Mouse (Mus musculus) right cerebral cortex, postnatal 36 days (tissue): ENCODE measurements around the gene Eif4a1.

Experiments used
- DNase-seq, 2 experiments: peaks; one replicate each; pipeline ENCODE4 v3.0.0; 2022; ENCODE audit warnings: low spot score in 2 of 2, mixed read lengths in 1 of 2

Eif4a1 gene

DNA sequence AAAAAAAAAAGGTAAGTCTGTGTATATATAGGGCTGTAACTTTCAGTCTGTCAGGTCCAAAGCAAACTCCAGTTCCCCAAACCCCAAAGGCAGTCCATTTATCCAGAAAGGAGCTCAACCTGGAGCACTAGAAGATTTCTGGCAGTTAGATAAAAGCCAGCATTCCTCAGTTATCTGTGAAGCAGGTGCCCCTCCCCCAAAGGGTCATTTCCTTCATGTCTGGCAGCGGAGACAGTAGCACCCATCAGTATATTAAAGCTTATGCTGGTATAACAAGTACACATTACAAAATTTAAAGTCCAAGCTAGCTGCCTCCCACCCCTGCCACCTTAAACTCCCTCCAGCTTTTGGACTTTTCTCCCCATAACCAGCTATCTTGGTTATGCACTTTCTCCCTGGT is 27.4 kb upstream of the Eif4a1 start:
- DNase-seq: no peak

- no peak for DNase-seq
These were observed 26.4 kb upstream of the Eif4a1 start for GRCm38 (mm10) chr11:69698574-69698973.

DNA sequence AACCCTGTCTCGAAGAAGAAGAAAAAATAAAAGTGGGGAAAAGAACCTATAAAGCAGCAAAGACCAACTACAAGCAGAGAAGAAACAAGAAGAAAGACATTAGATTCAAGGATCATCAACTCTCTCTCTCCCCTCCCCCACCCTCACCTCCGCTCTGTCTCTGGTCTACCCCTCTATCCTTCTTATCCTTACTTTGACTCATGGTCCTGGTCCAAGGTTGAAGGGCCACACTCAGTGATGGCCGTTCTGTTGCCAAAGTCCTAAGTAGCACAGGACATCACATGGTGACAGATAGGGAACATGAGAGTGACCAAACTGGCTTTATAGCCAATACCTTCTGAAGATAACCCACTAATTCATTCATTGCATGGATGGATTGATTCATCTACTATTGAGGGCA is 25.2 kb upstream of the Eif4a1 start:
- no peak for DNase-seq

GRCm38 (mm10) chr11:69695361-69696181 is 23.3 kb upstream of the Eif4a1 start, which contains the start of the genes Tnfsf12 and Tnfsfm13:
Tnfsf12 (minus strand) TSS chr11:69695849.
Tnfsfm13 (minus strand) TSS chr11:69696098.
- DNase-seq: no peak

- no peak for DNase-seq
These were observed 22.8 kb upstream of the Eif4a1 start for GRCm38 (mm10) chr11:69695046-69695360.

DNA sequence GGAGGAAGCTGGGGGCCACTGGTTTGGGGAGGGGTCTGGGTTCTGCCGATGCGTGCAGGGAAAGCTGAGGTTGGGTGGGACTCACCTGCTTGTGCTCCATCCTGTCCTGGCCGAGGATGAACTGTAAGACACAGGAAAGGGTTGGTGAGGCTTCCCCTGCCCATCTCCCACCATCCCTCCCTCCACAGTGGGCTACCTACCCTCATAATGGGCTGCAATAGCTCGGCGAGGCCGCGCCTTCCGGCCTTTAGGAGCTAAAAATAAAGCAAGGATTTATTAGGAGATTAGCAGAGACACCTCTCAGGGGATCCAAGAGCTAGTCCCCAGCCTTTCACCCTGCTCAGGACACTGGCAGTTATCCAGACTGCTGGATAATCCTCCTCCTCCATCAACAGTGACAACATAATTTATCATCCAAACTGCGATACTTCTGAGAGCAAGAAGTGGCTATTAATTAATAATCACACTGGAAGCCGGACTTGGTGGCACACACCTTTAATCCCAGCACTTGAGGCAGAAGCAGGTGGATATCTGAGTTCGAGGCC is 21.3 kb upstream of the Eif4a1 start:
- no peak for DNase-seq

- no peak for DNase-seq
These were observed 20.6 kb upstream of the Eif4a1 start for GRCm38 (mm10) chr11:69692863-69693262.

DNA sequence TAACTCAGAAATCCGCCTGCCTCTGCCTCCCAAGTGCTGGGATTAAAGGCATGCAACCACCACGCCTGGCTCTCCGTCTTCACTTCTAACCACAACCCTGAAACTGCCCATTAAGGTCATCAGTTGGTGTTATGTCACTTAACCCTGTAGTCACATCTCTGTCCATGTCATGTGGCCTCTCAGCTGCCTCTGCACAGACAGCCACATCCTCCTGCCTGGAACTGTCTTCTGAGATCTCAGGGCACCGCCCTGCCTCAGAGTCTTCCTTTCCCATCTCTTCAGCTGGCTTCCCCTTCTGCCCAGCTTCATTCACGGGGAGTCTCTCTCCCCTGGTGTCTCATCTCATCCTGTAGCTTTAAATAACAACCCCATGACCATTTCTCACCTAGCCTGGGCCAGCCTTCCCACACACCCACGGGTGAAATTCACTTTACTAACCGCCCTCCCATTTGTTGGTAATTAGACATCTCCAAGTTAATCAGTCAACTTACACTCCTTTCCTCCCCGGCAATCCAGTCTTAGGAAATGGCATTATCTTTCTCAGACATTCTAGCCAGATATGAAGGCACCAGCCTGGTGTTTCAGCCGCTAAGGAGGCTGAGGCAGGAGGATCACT is 20.1 kb upstream of the Eif4a1 start:
- DNase-seq: no peak

DNA sequence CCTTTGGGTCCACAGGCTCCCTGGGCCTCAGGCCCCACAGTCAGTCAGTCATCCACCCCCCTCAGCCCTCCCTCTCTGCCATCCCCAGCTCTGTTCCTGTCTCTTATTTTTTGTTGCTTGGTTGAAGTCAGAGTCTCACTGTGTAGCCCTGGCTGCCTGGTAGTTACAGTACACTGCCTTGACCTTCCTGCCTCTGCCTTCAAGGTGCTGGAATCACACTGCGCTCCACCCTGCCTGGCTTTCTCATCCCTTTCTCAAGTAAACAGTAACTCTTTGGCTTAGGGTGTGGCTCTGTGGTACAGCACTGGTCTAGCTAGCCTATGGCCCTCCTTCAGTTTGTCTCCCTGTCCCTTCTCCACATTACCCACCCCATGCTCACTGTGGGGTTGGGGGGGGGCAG is 17.7 kb upstream of the Eif4a1 start:
- DNase-seq: no peak

DNA sequence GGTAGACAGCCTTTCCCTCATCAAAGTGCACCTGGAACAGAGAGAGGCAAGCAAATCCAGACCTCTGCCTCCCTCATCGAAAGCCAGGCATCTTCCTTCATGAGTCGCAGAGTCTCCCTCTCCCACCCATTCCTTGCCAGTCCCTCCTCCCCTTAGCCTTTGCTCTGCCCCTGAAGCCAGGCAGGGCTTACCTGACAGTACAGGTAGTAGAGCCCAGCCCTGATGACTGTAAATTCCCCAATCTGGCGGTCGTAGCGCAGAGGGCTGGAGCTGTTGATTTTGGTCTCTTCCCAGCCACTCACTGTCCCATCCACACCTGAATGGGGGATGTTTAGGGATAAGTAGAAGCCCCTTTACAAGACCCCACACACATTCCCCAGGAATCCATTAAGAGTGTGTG is 14.8 kb upstream of the Eif4a1 start:
- no peak for DNase-seq

DNA sequence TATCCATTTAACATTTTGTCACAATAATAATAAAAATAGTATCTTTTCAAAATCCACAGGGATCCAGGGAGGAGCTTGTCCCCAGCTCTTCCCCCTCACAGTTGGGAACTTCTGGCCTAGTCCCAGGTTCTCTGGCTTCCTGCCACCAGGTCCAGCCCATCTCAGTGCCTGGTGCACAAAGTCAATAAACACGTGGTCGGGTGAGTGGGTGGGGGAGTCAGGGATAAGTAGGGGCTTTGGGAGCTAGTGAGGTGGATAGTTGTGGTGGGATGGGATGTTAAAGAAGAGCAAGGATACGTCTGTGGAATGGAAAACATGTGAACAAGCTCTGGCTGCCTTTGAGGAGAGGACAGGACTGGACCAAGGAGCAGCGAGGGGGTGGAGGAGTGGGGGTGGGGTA is 14.2 kb upstream of the Eif4a1 start:
- no peak for DNase-seq

GRCm38 (mm10) chr11:69685526-69686148 is 13.4 kb upstream of the Eif4a1 start, which contains the start of gene Tnfsf13:
Tnfsf13 (minus strand) TSS chr11:69685784.
- peak; percentile 37 to 50 for DNase-seq

DNA sequence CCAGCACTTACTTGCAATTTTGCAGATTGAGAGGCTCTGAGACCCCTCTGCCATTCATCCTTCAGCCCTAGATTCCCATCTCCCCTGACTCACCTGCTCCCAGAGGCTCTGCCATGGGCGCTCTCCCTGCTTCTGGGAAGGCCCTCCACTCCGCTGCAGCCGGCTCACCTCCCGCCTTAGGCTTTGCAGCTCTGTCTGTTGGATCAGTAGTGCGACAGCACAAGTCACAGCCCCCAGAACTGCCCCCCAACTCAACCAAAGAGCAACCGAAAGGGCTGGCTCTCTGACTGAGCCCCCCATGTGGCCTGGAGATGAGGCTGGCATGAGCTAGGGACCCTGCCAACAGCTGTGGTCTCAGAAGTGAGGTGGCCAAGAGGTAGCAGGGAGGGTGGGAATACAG is 12.7 kb upstream of the Eif4a1 start:
- DNase-seq: no peak

GRCm38 (mm10) chr11:69684128-69684745 is 12.0 kb upstream of the Eif4a1 start:
- no peak for DNase-seq

- DNase-seq: no peak
These were observed 11.4 kb upstream of the Eif4a1 start for GRCm38 (mm10) chr11:69683576-69683975.

- DNase-seq: peak; percentile 61 to 70
These were observed 10.8 kb upstream of the Eif4a1 start for GRCm38 (mm10) chr11:69682840-69683533.

DNA sequence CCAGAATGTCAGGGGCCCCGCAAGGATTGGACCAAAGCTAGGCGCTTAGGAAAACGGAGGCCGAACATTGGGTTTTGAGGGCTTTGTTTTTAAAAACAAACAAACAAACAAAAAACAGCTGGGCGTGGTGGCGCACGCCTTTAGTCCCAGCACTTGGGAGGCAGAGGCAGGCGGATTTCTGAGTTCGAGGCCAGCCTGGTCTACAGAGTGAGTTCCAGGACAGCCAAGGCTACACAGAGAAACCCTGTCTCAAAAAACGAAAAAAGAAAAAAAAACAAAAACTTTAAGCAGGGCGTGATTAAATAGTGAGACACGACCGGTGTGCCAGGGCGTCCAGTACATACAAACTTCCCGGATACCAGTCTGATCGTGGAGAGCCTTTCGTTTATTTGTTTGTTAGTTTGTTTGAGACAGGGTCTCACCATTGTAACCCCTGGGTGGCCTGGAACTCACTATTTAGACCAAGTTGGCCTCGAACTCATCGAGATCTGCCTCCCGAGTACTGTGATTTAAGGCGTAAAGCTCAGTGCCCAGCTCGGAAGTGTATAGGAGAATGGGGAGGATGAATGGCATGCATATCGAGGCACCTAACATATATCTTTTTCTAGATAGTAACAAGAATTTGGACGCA is 10.1 kb upstream of the Eif4a1 start:
- DNase-seq: no peak

DNA sequence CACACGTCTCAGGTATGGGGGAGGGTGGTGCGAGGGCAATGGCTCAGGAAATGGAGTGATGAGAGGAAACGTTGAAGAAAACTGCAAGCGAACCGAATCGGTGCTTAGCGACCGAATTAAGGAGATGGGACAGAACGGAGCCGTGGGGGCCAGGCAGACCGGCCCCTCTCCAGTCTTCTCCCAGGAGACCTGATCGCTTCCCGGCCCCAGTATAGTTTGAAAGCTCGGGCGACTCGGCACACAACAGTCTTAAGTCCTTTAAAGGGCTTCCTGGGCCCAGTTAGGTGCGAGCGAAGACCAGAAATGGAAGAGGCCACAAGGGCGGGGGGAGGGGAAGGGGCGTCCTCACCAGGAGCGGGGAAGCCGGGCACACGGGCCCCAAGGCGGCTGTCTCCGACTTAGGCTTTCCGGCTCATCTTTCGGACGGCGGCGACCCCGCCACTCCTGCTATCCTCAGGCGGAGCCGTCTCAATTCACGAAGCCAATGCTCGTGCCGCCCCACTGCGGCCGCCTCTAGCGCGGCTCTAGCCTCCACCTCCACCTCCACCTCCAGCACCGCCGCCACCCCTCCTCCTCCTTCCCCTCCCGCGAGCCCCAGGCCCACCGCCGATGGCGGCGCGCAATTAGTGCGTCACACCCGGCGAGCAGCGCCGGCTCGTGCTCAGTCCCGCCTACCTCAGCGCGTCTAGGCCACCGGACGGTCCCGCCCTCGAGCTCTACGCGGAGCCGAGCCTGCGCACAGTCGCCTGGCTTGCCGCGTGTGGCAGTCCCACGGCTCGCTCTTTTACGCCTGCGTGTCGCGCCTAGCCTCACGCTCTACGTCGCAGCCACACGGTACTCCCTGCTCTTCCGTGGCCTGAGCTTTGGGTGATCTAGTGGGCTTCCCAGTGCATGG is 9.3 kb upstream of the Eif4a1 start, which contains the start of gene Senp3:
Senp3 (minus strand) TSS at position 771 of the 895 bp plus-strand sequence.
- peak; percentile 96 to 98 for DNase-seq

- no peak for DNase-seq
These were observed 8.1 kb upstream of the Eif4a1 start for GRCm38 (mm10) chr11:69680136-69680855.
